Mouse (Mus musculus): ENCODE results near the gene Zc3h12c.

- TF ChIP-seq CTCF (IDR thresholded peaks at IDR 0.05; ENCODE audit: borderline replicate concordance, insufficient read depth, low read depth, low read length): no peak
- TF ChIP-seq POLR2A (IDR thresholded peaks at IDR 0.05; ENCODE audit: borderline replicate concordance, insufficient read depth, low read length): no peak
Measured at GRCm38 (mm10) chr9:52092311-52092710, 76.1 kb downstream of the Zc3h12c start.

Data from cerebellum, adult 2 months (tissue).